Mouse (Mus musculus): ENCODE data around the gene Gsap.
"Not testable (repeated sequence)": the region's sequence is repeated elsewhere in the genome, so short reads cannot be mapped to it uniquely, and the experiment has no call there.

Gene Gsap

DNA sequence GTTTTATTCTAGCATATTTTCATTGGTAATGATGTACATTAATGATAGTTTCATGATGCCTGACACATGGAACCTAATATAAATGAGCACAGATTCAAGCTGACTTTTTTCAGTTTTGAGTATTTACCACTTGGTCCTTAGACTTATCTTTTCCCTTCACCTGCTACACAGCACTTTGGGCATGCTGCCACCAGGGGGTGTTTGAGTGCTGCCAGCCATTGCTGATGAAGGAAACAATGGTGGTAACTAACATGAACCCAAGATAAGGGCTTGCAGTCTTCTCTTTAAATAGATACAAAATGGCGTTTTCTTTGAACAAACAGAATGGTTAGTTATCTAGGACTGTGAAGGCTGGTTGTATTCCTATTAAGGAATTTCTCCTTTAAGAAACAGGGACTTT is 140.4 kb downstream of the Gsap start:
- peak; percentile 79 to 87 for DNase-seq (ENCODE audit: low spot score in 2 of 2)

DNA sequence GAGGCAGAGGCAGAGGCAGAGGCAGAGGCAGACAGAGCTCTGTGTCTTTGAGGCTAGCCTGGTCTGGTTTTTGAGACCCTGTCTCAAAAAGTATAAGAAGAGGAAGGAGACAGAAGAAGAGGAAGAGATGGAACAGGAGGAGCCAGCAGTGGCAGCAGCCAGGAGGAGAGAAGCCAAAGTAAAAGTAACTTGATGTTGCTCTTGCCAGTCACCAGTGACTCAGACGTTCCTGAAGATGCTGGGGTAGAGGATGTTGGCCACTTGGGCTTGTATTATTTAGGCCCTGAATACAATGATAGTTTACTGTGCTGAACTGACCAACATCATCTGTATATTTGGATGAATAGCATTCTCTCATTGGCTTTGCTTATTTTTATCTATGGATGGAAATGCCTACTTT is 142.5 kb downstream of the Gsap start:
- no peak for DNase-seq (ENCODE audit: low spot score in 2 of 2)

DNA sequence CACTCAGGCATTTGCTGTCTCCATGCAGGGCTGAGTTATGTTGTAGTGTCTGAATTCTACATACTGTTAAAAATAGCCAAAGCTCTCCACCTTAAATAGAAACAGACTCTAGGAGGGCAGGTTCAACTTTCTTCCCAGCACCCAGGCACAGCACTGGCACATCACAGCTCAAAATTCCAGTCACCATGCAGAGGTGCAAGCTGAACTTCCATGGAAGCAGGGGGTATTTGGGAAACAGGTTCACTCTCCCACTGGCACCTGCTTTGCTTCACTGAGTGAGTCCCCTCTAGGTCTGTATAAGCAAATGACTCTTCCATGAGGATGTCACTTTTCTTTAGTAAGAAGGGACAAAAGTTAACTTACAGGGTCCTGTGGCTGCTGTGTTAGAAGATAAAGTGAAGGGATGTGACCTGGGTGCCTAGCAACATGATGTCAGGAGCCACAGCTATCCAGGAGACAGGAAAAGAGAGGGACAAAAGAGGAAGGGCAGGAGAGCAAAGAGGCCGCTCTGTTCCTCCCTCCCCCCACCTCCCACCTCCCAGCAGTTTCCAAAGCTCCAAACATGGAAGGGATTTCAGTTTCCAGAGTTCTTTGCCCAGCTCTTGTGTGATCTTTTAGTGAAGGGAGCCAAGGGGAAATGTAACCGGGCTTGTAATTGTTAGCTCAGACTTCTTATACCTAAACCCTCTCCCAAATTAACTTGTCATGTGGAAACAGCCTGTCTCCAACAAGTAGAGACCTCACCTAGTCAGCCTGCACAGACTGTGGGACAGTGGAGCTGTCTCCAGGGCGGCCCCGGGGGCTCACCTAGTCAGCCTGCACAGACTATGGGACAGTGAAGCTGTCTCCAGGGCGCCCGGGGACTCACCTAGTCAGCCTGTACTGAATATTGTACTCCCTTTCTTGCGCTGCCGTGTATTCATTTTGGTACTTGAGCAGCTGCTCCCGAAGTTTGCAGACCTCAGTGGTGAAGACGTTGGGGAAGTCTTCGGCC is 143.9 kb downstream of the Gsap start:
- no peak for DNase-seq (ENCODE audit: low spot score in 2 of 2)

DNA sequence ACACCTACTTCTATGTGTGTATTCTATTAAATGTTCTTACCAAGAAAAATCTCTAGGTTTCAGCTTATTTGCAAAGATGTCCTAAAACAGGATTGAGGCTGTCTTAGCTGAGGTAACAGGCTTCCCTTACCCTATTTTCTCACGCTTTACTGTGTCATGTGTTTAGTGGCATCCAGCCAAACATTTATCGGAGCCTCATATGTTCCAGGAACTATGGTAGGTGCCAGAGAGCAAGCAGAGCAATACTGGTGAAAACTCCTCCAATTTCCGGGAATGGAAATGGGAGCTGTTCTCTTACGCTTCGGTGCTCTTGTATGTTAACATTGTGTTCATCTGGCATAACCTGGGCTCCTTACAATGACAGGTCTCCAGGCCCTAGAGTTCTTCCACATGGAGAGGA is 145.6 kb downstream of the Gsap start:
- DNase-seq (ENCODE audit: low spot score in 2 of 2), result no peak

DNA sequence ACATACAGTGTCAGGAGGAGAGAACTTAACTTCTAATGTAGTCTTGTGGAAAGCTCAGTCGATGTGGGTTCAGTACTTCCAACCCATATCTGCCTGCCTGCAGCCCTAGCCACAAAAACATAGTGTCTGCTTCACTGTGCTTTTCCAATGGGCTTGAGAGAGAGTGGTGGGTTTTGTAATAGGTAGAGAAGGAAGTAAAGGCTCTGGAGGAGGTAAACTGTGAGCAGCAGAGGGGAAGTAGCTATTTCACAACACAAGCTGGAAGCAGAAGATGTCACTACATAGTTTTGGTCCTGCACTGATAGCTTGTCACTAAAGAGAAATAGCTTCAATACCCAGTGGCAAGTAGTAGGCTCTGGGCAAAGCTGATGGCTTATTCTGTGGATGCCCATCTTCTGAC is 146.1 kb downstream of the Gsap start:
- DNase-seq (ENCODE audit: low spot score in 2 of 2), result no peak

DNA sequence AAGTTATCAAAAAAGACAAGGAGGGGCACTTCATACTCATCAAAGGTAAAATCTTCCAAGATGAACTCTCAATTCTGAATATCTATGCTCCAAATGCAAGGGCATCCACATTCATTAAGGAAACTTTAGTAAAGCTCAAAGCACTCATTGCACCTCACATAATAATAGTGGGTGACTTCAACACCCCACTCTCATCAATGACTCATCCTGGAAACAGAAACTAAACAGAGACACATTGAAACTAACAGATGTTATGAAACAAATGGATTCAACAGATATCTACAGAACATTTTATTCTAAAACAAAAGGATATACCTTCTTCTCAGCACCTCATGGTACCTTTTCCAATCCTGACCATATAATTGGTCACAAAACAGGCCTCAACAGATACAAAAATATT is 156.2 kb downstream of the Gsap start:
- not testable (repeated sequence) for DNase-seq (ENCODE audit: low spot score in 2 of 2)

DNA sequence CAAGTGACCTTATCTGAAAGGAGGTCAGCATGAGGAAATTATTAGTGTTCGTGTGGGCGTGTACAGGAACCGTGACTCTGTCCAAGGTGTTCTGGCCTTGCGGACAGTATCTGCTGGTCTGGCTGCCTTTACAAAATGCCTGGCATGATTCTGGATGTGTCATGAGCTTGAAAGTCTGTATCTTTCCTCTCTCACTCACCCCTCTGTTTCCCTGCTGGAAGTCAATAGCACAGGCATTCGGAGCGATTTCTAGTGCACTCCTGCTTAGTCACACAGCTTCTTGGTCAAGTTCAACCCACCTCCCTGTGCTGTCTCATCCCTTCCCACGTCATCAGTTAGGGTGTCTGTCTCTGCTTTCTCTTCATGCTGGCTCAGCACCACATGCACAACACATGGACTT is 162.3 kb downstream of the Gsap start:
- no peak for DNase-seq (ENCODE audit: low spot score in 2 of 2)

DNA sequence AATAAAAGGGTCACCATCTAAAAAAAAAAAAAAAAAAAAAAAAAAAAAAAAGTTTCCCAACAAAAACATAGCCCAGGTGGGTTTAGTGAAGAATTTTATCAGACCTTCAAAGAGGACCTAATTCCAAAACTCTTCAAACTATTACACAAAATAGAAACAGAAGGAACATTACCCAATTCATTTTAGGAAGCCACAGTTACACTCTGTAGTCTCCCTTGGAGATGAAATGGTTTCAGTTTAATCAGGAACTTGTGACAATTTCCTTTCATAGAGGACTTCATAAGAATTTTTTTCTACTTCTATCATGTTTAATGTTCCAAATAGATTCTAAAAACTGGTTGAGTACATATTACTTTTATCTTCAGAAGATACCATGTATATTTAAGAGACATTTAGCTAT is 165.6 kb downstream of the Gsap start:
- no peak for DNase-seq (ENCODE audit: low spot score in 2 of 2)

DNA sequence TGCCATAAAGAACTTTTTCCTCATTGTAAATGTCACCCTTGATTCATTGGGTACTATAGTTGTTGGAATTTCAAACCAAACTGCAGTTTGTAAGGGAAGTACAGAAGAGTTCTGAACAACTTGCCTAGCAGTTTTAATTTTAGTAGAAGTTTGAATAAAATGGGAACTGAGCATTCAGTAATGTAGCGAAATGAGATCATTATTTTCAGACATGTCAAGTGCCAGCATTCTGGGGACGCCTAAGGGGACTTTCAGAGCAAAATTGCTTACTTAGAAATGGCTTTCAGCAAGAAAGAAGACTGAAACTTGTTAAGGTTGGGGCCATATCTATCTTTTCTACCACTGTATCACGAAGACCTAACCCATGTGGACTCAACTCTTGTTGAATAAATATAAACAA is 172.6 kb downstream of the Gsap start:
- no peak for DNase-seq (ENCODE audit: low spot score in 2 of 2)

DNA sequence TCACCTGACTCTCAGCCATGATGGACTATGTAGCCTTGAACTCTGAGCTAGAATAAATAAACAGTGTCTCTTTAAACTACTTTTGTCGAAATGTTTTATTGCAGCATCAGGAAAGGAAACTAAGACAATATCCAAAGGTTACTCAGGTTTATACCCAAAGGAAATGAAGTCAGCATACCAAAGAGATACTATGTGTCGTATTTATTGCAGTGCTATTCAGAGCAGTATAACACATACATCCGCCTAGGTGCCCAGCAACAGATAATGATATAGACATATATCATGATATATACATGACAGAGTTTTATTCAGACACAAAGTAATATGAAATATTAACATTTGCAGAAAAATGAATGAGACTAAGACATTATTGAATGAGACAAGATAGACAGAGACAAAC is 177.3 kb downstream of the Gsap start:
- no peak for DNase-seq (ENCODE audit: low spot score in 2 of 2)

Measured in natural killer cell, adult 2 months (primary cell).